Mouse (Mus musculus): ENCODE results near the gene Trappc5. TPM values are rescaled to one million over a fixed set of nuclear protein-coding genes. Genes with fewer than 3 reads are reported as not detected.

The Trappc5 gene
- total RNA-seq, 2 experiments from 2014 or later, result 16.1 to 22.2 TPM

DNA sequence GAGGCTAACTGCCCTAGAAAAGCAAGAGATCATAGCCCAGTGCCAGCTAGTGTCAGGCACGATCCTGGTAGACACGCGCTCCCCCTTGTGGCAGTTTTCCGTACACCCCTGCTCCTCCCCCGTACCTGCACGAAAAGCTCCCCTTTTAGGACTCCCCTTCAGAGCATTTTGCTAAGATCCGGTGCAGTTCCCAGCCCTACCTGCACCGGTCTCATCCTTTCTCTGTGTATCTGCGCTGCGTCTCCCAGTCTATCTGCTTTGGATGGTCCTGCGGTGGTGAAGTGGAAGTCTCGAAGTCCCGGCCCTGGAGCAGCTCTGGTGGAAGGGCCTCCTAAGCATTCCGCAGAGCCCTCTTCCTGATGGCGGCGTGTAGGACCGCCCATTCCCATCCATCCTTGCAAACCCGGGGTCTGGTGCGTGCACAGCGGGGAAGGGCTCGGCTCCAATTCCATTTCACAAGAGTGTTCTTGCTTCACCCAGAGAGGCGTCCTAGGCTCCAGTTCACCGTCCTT, 4.1 kb upstream of the Trappc5 start, which contains the start of gene Fcor:
Fcor (minus strand) TSS at position 383 of the 512 bp plus-strand sequence.
- peak; percentile 69 for ATAC-seq (replicated peaks; ENCODE audit: low FRiP score, low TSS enrichment, poor library complexity, severe bottlenecking)

DNA sequence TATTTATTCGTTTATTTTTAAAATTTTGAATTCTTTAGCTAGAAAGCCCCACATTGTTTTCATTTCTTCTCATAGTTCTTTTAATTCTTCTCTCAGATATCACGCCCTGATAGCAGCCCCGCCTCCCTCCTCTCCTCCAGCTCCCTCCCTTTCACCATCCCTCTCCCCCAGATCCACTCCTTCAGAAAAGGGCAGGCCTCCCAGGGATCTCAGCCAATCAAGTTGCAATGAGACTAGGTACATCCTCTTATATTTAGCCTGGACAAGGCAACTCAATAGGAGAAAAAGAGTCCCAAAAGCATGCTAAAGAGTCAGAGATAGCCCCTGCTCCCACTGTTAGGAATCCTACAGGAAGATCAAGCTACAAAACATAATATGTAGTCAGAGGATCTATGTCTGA, 1.4 kb upstream of the Trappc5 start:
- no peak for ATAC-seq (replicated peaks; ENCODE audit: low FRiP score, low TSS enrichment, poor library complexity, severe bottlenecking)

DNA sequence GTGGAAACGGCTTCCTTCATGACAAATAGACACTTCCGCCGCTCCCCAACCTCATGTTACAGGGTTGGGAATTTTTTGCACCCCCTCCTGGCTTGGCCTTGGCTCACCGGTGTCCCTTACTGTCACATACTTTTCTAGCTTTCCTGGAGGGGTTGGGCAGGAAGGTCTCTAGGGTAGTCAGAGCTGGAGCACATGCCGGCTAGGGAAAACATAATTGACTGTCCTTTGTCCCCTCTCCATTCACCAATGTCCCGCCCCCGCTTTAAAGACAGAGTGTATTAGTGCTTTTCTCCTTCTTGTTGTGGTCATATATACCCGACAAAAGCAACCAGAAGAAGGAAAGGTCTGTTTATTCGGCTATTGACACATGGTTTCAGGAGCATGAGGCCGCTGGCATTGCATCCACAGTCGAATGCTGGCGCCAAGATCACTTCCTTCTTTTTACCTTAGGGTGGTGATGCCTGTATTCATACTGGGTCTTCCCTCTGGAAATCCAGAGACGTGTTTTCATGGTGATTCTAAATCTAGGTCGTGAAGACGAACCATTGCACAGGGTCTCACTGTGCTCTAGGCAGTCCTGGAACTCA, 987 bp downstream of the Trappc5 start:
- peak; percentile 17 for ATAC-seq (replicated peaks; ENCODE audit: low FRiP score, low TSS enrichment, poor library complexity, severe bottlenecking)

DNA sequence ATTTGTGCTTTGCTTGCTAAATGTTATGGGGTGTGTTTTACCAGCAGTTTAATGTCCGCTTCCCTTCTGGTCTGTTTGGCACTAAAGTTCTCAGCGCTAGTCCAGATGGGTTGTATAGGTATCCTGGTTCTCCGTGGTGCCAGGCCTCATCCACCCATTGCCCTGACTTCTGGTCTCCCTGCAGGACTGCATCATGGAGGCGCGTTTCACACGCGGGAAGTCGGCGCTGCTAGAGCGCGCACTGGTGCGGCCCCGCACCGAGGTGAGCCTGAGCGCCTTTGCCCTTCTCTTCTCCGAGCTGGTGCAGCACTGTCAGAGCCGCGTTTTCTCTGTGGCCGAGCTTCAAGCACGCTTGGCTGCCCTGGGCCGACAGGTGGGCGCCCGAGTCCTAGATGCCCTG, 2.7 kb downstream of the Trappc5 start:
- ATAC-seq (replicated peaks; ENCODE audit: low FRiP score, low TSS enrichment, poor library complexity, severe bottlenecking), result no peak

DNA sequence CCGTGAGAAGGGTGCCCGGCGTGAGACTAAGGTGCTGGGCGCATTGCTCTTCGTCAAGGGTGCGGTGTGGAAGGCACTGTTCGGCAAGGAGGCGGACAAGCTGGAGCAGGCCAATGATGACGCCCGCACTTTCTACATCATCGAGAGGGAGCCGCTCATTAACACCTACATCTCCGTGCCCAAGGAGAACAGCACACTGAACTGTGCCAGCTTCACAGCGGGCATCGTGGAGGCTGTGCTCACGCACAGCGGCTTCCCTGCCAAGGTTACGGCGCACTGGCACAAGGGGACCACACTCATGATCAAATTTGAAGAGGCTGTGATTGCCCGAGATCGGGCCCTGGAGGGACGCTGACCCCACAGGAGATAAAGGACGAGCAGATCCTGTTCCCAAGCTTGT, 3.1 kb downstream of the Trappc5 start:
- ATAC-seq (replicated peaks; ENCODE audit: low FRiP score, low TSS enrichment, poor library complexity, severe bottlenecking), result no peak

DNA sequence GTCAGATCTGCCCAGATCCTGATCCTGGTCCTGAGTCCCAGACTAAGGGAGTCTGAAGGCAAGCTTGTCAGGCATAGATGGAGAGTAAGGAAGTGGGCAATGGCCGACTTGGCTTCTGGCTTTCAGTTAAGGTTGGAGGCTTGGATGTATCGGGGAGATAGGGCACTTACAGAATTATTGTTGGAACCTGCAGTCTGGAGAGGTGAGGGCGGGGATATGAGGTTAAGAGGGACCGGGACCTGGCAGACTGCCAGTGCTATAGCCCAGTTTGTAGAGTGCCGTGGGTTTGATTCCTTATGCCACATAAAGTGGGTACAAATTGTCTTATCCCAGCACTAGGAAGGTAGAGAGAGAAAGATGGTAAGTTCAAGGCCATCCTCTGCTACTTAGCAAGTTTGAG, 3.6 kb downstream of the Trappc5 start:
- ATAC-seq (replicated peaks; ENCODE audit: low FRiP score, low TSS enrichment, poor library complexity, severe bottlenecking), result no peak

DNA sequence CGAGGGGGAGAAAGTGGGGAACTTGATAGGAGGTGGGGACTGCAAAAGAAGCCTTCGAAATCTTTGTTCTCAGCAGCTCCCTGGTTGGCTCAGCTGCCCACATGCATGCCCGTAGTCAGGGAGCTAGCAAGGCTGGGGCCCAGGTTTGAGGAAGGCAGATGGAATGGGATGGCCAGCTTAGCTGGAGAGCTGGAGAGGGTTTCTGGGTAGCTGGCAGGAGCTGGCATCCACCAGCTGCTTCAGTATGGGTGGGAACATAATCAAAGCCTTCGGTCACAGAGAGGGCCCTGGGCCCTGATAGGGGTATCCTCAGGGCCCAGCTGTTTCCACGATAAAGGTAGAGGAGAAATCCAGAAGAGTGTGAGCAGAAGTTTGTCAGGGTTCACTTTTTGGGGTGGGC, 6.3 kb downstream of the Trappc5 start:
- ATAC-seq (replicated peaks; ENCODE audit: low FRiP score, low TSS enrichment, poor library complexity, severe bottlenecking), result no peak

DNA sequence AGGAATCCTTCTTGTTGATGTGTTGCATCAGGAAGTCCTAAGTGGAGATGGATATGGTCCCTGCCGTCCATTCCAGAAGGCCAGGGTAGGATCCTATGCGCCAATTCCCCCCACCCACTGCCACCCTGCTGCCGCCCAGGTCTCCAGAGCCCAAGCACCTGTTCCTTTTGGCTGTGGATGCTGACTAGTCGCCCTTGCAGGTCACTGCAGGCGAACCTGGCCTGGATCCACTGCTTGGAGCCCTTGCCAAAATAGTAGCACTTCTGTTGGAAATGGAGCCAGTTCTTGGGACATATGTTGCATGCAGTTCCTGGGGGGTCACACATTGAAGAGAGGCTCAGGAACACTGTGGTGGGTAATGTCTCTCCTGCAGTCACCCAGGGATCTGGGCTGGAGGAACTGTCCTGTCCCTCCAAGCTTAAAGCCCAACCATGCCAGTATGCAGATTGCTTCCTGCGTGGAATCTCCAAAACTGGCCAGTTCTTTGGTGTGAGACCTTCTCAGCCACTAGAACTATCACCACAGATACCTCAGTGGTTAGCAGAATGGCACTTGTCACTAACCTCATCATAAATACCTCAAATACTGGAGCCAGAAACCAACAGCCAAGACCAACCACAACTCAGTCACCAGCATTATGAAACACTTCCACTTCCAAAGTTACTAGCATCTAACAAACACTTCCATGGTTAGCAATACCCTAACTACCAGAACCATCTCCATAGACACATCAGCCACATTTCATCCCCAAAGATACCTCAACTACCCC, 7.5 kb downstream of the Trappc5 start:
- no peak for ATAC-seq (replicated peaks; ENCODE audit: low FRiP score, low TSS enrichment, poor library complexity, severe bottlenecking)

DNA sequence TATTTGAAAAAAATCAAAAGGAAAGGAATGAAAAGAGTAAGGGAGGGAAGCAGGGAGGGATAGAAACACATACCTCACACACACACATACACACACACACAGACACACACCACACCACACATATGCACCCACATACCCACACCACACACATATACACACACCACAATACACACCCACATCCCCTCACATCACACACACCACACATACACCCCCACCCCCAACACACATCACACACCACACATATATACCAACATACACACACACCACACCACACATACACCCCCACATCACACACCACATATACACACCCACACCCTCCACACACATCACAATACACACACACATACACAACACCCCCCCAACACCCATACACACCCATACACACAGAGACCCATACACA, 8.4 kb downstream of the Trappc5 start:
- ATAC-seq (replicated peaks; ENCODE audit: low FRiP score, low TSS enrichment, poor library complexity, severe bottlenecking), result no peak

DNA sequence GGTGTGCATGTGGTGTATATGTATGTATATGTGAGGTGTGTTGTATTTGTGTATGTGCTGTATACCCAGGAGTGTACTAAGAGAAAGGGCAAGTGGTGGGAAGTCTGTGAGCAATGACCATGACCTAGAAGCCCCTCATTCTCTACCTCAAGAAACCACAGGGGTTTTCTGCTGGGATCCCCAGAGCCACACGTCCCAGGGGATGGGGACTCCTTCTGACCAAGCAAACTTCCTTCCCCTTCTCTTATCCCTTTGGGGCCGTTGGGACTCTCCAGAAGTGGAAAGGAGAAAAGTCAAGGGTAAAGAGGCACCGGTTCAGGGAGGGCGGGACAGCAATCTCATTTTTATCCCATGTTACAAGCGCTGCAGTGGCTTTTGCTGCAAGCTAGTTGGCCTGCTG, 9.3 kb downstream of the Trappc5 start:
- no peak for ATAC-seq (replicated peaks; ENCODE audit: low FRiP score, low TSS enrichment, poor library complexity, severe bottlenecking)

DNA sequence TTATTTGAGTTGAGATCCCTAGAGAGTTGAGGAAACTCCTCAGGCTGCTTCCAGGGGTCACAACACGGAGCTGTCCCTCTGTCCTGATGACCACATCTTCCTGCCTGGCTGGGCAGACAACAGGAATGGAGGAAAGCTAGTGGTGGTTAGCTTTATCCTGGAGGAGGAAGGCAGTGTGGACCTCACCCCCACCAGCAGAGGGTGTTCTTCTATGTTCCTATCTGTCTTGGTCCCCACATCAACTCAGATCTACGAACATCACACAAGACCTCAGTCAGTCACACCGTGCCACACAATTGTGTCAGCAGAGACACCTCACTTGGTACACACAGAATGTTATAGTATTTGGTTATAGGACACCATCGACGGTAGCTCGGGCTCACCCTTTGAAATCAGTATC, 11.4 kb downstream of the Trappc5 start:
- ATAC-seq (replicated peaks; ENCODE audit: low FRiP score, low TSS enrichment, poor library complexity, severe bottlenecking), result peak; percentile 43; the same call in 1 of the 2 replicates

DNA sequence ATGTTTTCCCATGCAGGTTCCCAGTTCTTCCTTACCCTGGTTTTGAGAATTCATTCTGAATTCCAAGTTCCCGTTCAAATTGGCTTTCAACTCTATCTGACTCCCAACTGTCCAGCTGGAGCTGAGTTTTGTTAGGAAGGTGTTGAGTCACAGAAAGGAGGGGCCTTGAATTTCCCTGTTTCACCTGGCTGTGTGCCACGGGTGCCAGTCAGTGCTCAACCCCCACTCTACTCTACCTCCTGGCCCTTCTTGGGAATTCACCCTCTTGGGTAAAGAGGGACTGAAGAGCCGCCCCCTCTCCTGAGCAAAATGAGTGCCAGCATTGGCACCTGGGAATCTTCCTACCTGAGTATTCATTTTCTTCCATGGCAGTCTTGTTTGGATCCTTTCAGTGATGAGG, 14.7 kb downstream of the Trappc5 start:
- no peak for ATAC-seq (replicated peaks; ENCODE audit: low FRiP score, low TSS enrichment, poor library complexity, severe bottlenecking)

DNA sequence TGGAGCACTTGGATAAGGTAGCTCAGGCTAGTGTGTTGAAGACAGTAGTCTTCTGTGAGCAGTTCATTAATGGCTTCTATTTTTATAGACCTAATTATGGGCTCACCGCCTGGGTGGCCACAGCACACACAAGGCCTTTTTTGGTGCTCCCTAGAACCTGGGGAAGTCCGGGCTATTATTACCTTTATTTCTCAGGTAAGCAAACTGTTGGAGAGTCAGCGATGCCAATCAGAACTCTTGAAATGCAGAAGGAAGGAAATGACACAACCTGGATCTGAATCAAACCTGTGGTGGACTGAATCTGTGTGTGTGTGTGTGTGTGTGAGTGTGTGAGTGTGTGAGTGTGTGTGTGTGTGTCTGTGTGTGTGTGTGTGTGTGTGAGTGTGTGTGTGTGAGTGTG, 18.0 kb downstream of the Trappc5 start, which contains the start of gene Fcer2a:
Fcer2a (minus strand) TSS at position 55 of the 400 bp plus-strand sequence.
- ATAC-seq (replicated peaks; ENCODE audit: low FRiP score, low TSS enrichment, poor library complexity, severe bottlenecking), result no peak

DNA sequence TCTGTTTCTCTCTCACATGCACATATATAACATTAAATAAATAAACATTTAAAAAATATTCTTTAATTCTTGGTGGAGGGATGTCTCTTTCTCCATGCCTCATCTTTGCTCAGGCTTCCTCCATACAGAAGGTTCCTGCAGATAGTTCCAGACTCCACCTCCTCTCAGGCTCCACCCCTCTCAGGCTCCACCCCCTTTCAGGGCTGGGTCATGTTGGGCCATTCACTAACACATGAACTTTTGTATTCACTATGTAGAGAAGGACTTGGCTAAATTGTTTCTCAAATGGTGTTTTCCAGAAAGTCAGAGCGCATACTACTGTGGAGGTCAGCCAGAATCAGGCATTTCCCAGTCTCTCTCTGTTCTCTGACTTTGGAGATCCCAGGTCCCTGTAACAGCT, 25.4 kb downstream of the Trappc5 start:
- peak; percentile 84 for ATAC-seq (replicated peaks; ENCODE audit: low FRiP score, low TSS enrichment, poor library complexity, severe bottlenecking)

DNA sequence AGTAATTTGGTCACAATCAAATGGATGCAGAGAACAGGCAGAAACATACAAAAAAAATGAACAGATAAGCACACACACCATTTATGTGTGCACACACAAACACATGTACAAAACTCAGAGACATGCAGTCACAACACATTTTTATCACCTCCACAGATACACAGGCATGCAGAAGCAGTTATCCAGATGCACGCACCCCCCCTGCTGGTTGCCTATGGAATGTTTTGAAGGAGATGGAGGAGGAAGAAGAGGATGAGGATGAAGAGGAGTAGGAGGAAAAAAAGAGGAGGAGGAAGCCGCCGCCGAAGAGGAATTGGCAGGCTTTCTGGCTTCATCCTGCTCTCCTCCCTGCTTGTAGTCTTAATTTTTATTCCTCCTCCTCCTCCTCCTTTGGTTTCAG, 29.6 kb downstream of the Trappc5 start:
- ATAC-seq (replicated peaks; ENCODE audit: low FRiP score, low TSS enrichment, poor library complexity, severe bottlenecking), result peak; percentile 70

DNA sequence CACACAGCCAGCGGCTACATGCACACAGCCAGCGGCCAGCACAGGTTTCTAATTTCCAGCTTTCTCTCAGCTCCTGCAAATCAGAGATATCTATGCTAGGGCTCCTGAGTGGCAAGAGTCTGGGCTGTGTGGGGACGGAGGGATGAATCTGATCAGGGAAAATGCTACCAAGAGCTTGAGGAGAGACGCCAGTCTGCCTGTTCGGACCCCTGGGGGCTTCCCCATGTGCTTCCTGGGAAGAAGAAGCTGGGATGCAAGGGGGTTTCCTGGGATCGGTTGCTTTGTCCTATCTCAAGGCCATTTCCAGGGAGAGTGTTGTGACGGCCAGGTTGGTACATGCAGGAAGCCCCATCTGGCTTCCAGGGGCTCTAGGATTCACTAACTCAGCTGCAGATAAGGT, 31.5 kb downstream of the Trappc5 start:
- ATAC-seq (replicated peaks; ENCODE audit: low FRiP score, low TSS enrichment, poor library complexity, severe bottlenecking), result no peak

DNA sequence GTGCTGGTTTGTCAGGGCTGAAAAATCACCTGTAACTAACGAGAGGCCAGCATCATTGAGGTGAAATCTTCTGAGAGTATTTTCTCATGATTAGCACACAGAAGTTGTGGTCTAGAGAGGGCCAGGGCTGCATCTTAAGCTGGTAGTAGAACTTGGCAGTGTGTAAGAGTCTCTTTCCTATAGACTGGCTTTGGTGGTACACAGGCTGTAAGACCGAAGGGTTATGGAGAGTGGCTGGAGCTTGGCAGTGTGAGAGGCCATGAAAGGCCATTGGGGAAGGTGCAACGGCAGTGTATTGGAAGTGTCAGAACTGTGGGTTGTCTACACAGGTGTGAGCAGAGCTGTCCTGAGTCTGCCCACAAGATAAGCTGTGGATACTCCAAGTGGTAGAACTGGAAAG, 34.2 kb downstream of the Trappc5 start:
- no peak for ATAC-seq (replicated peaks; ENCODE audit: low FRiP score, low TSS enrichment, poor library complexity, severe bottlenecking)

DNA sequence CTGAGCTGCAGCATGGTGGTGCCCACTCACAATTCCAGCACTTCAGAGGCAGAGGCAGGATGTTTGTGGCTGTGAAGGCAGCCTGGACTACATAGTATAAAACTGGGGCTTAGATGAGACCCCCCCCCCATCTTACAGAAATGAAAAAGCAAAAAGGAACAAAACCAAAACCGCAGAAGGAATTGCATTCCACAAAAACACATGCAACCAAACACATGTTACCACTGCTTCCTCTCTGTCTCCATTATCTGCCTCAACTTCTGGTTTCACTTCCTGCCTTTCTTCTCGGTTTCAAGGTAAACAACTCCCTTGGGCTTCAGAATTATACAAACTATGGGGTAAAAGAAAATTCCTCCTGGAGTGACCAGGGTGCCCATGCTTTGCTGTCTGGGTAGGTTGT, 35.5 kb downstream of the Trappc5 start:
- ATAC-seq (replicated peaks; ENCODE audit: low FRiP score, low TSS enrichment, poor library complexity, severe bottlenecking), result no peak

DNA sequence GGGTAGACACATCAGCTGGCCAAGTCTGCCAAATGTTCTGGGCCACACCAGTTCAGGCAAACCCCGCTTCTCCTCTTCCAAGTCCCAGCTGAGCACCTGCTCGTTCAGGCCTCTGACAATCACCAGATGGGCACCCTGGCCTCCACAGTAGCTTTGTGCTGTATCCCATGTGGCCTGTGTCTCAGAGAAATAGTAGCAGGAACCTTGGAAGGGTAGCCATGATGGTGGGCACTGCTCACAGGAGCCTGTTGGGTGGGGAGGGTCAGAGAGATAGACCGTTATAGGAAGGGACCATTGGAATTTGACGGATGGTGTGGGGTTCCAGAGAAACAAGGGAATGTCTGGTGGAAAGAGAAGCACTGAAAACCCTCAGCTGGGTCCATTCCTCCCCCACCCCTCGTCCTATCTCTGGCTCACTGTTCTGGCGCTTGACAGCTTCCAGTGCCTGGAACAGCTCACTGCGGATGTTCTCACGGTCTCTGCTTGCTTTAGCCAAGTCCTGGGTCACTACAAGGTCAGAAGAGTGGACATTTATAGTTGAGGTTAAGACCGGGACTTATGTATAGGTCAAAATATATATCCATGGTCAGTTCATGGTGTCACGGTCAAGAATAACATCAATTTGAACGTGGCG, 41.3 kb downstream of the Trappc5 start:
- ATAC-seq (replicated peaks; ENCODE audit: low FRiP score, low TSS enrichment, poor library complexity, severe bottlenecking), result no peak

DNA sequence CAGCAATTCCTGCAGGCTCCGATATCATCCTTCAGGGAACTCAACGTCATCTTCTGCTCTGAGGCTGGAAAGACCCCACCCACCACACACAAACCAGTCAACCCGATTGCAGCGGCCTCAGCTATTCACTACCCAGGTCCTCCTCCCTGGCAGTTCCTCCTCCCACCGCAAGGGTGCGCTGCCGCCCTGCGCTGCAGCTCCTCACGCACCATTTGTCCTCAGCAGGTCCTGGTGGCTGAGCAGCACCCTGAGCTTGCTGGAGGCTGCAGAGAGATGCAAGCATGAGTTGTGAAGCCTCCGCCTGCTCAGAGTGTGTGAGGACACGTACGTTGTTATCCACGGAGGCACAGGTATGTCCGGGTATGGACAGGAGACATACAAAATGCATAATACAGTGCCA, 42.5 kb downstream of the Trappc5 start:
- peak; percentile 97 for ATAC-seq (replicated peaks; ENCODE audit: low FRiP score, low TSS enrichment, poor library complexity, severe bottlenecking)

DNA sequence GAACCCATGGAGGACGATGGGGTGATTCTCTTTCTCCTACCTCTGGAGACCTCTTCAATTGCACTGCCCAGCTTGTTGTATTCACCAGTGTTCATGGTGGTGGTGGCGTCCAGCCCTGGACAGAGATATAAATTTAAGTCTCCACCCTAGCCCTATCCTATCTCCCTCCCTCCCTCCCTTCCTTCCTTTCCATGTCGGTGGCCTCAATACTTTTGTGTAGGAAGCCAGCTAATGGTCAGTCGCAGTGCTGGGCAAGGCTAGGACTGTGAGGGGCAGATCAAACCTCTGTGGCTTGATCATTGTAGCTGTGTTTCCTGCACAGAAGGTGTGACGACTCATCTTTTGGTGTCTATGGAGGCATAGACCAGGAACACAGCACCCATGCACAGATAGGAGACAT, 44.5 kb downstream of the Trappc5 start, which contains the start of gene Clec4g:
Clec4g (minus strand) TSS at position 101 of the 400 bp plus-strand sequence.
- ATAC-seq (replicated peaks; ENCODE audit: low FRiP score, low TSS enrichment, poor library complexity, severe bottlenecking), result no peak
